Mouse (Mus musculus) layer of hippocampus, adult 11-12 months (tissue): Measurements from ENCODE around the gene Rnf220.

Source experiments
- DNase-seq: peaks from one replicate; pipeline ENCODE4 v3.0.0; 2022; ENCODE audit warnings: low spot score

Gene Rnf220

GRCm38 (mm10) chr4:117436995-117437660, 59.7 kb downstream of the Rnf220 start:
- DNase-seq: no peak

- DNase-seq: no peak
These were observed 62.5 kb downstream of the Rnf220 start for GRCm38 (mm10) chr4:117434336-117434735.

DNA sequence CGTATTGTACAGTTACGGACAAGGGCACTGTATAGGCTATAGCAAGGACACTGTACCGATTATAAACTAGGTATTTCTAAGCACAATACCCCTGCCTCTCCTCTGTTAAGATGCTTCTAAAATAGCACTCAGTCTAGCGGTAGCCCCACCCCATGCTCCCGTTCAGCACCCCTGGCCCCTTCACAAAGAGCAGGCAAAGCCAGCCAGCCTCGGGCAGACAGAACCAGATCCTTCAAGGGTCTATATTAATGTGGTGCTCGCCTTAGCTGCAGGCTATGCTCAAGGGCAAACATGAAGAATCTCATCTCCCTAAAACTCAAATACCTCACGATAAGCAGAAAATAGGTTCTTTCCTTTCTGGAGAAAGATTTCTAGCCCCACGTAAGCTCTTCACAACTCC, 67.2 kb downstream of the Rnf220 start:
- no peak for DNase-seq

- no peak for DNase-seq
These were observed 69.3 kb downstream of the Rnf220 start for GRCm38 (mm10) chr4:117427540-117427939.

GRCm38 (mm10) chr4:117421077-117421476, 75.8 kb downstream of the Rnf220 start:
- no peak for DNase-seq

DNA sequence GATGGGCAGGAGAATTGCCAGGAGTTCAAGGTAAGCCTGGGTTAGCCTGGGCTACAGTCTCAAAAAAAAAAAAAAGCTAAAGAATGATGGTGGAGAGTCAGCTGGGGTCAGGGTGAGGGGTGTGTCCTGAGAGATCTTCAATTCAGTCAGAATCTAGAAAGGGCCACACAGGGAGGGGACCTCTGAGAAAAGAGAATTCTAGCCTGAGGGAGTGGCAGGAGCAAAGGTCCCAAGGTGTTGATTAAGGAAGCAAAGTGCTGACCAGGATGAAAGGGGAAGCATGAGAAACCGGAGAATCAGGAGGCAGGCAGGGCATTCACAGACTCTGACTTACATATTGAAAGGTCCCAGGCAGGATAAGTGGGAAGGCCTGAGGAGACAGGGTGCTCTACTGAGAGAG, 80.0 kb downstream of the Rnf220 start:
- no peak for DNase-seq

- DNase-seq: no peak
These were observed 86.8 kb downstream of the Rnf220 start for GRCm38 (mm10) chr4:117410049-117410410.

GRCm38 (mm10) chr4:117409144-117410048, 87.5 kb downstream of the Rnf220 start:
- peak; percentile 77 for DNase-seq

DNA sequence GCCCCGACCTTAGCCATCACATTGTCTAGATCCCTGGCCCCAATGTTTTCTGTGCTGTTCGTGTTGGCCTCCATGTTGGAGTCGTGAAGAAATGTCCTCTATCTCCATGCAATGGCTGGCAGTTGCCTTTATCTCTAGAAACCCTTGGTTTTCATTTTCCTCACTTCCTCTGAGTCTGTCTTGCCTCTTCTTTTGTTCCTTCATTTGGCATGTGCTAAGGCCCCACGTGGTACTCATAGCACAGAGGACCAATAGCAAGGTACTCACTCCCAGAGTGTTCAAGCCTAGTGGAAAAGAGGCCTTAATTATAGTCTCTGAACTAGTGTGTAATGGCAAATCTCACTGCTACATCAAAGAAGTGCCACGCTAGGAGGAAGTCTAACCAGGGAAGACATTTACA, 88.9 kb downstream of the Rnf220 start:
- DNase-seq: no peak

- no peak for DNase-seq
These were observed 90.9 kb downstream of the Rnf220 start for GRCm38 (mm10) chr4:117405999-117406398.

GRCm38 (mm10) chr4:117405211-117405610, 91.6 kb downstream of the Rnf220 start:
- no peak for DNase-seq

- DNase-seq: no peak
These were observed 93.4 kb downstream of the Rnf220 start for GRCm38 (mm10) chr4:117403411-117403810.

DNA sequence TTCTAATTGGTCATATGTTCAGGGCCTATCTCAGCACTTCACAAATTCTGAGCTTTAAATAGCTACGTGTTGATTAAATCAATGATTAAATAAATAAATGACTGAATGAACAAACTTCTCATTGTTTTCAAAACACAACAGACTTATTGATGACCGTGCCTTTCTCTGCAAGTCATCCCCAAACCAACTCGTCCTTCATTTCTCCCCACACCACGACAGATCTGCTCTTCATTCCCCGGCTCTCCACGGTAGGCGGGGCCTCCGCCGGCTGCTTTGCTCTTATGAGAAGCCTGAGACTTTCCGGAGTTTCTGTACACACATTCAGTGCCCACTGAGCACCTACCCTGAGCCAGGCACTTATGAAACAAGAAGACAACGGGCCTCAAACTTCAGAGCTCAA, 99.7 kb downstream of the Rnf220 start:
- peak; percentile 35 for DNase-seq

- no peak for DNase-seq
These were observed 103.8 kb downstream of the Rnf220 start for GRCm38 (mm10) chr4:117393027-117393426.

- DNase-seq: no peak
These were observed 104.5 kb downstream of the Rnf220 start for GRCm38 (mm10) chr4:117392391-117392790.

GRCm38 (mm10) chr4:117391966-117392365, 104.9 kb downstream of the Rnf220 start:
- no peak for DNase-seq

GRCm38 (mm10) chr4:117390850-117391795, 105.7 kb downstream of the Rnf220 start:
- DNase-seq: no peak

- no peak for DNase-seq
These were observed 107.4 kb downstream of the Rnf220 start for GRCm38 (mm10) chr4:117389264-117390054.

GRCm38 (mm10) chr4:117385247-117385646, 111.6 kb downstream of the Rnf220 start:
- no peak for DNase-seq

- no peak for DNase-seq
These were observed 115.0 kb downstream of the Rnf220 start for GRCm38 (mm10) chr4:117381846-117382245.

- DNase-seq: no peak
These were observed 116.3 kb downstream of the Rnf220 start for GRCm38 (mm10) chr4:117380558-117380935.
